Mouse (Mus musculus): ENCODE measurements at regions not wholly inside any gene's neighbourhood (a gene's known extent, or its start where the extent isn't known, plus 50 kb on each side); places are given as distances from the start of the nearest gene placed in this dataset.

- no peak for TF ChIP-seq CTCF (IDR thresholded peaks at IDR 0.05; ENCODE audit: extremely low read depth, insufficient read depth, insufficient read length, insufficient replicate concordance)
- TF ChIP-seq POLR2A (IDR thresholded peaks at IDR 0.05; ENCODE audit: low read depth, low read length): no peak
Measured at GRCm38 (mm10) chr13:52331068-52331467, 200.0 kb downstream of the Diras2 start.

Data from spleen, adult 2 months (tissue).